Mouse (Mus musculus): Measurements from ENCODE around the gene Rtn4rl2. TPM values are rescaled to one million over a fixed set of nuclear protein-coding genes. Genes with fewer than 3 reads are reported as not detected.
"Not testable (repeated sequence)": the region's sequence is repeated elsewhere in the genome, so short reads cannot be mapped to it uniquely, and the experiment has no call there.

Gene Rtn4rl2
- 1 to 10 TPM; 1.0 TPM for total RNA-seq (2021)
- long read RNA-seq, experiment 1, partial matches to known transcripts = 0 of 3 reads
- long read RNA-seq, experiment 1, other reads (novel, unspliced or antisense) = 3 of 3 reads
- long read RNA-seq, experiment 2 = 0 reads

- DNase-seq = no peak
These were observed at the start of gene Rtn4rl2 for GRCm38 (mm10) chr2:84886234-84886731. Gene Rtn4rl2 (minus strand): TSS chr2:84886710.

- DNase-seq = no peak
These were observed 48.6 kb upstream of the Rtn4rl2 start for GRCm38 (mm10) chr2:84935065-84935464.

- DNase-seq = no peak
These were observed 48.1 kb upstream of the Rtn4rl2 start for GRCm38 (mm10) chr2:84934649-84935007.

- no peak for DNase-seq
These were observed 47.6 kb upstream of the Rtn4rl2 start for GRCm38 (mm10) chr2:84933992-84934648.

- DNase-seq = no peak
These were observed 43.7 kb upstream of the Rtn4rl2 start for GRCm38 (mm10) chr2:84930186-84930585.

- DNase-seq = no peak
These were observed 33.1 kb upstream of the Rtn4rl2 start for GRCm38 (mm10) chr2:84919601-84920108.

- DNase-seq = no peak
These were observed 31.7 kb upstream of the Rtn4rl2 start for GRCm38 (mm10) chr2:84918188-84918587.

- no peak for DNase-seq
These were observed 30.2 kb upstream of the Rtn4rl2 start for GRCm38 (mm10) chr2:84916548-84917320.

- no peak for DNase-seq
These were observed 28.8 kb upstream of the Rtn4rl2 start for GRCm38 (mm10) chr2:84915330-84915729.

- DNase-seq = no peak
These were observed 27.4 kb upstream of the Rtn4rl2 start for GRCm38 (mm10) chr2:84913881-84914280.

GRCm38 (mm10) chr2:84912722-84913121, 26.2 kb upstream of the Rtn4rl2 start:
- DNase-seq = no peak

- DNase-seq = not testable (repeated sequence)
These were observed 10.2 kb upstream of the Rtn4rl2 start for GRCm38 (mm10) chr2:84896686-84897085.

- no peak for DNase-seq
These were observed 9.1 kb upstream of the Rtn4rl2 start for GRCm38 (mm10) chr2:84895495-84896198.

- no peak for DNase-seq
These were observed 6.8 kb upstream of the Rtn4rl2 start for GRCm38 (mm10) chr2:84893359-84893758.

- peak; percentile 79 for DNase-seq
These were observed 3.5 kb upstream of the Rtn4rl2 start for GRCm38 (mm10) chr2:84890045-84890340.

- no peak for DNase-seq
These were observed 3.0 kb upstream of the Rtn4rl2 start for GRCm38 (mm10) chr2:84889316-84890044.

GRCm38 (mm10) chr2:84888657-84889315, 2.3 kb upstream of the Rtn4rl2 start:
- peak; percentile 67 for DNase-seq

- DNase-seq = no peak
These were observed 1.1 kb upstream of the Rtn4rl2 start for GRCm38 (mm10) chr2:84887411-84888271.

- DNase-seq = peak; percentile 32
These were observed 341 bp upstream of the Rtn4rl2 start for GRCm38 (mm10) chr2:84886821-84887281.
